Mouse (Mus musculus): ENCODE measurements around the gene Sigmar1. TPM values are rescaled to one million over a fixed set of nuclear protein-coding genes. Genes with fewer than 3 reads are reported as not detected.

The Sigmar1 gene
- polyA plus RNA-seq, 1 experiment from 2014 or later: 43.3 TPM

Other genes with a start within 250 kb of the Sigmar1 start
- 37.3 and 41.4 TPM in 2 replicates for gene 1110017D15Rik, start 238.8 kb downstream of the Sigmar1 start, polyA plus RNA-seq (2015; fragmentation: Nextera tagmentation; extraction: Ambion mirVana)
- gene Fam219a, start 186.6 kb downstream of the Sigmar1 start, polyA plus RNA-seq (2015; fragmentation: Nextera tagmentation; extraction: Ambion mirVana): 4.7 and 5.2 TPM in 2 replicates
- 8.9 and 9.0 TPM in 2 replicates for gene Dnaic1, start 186.4 kb downstream of the Sigmar1 start, polyA plus RNA-seq (2015; fragmentation: Nextera tagmentation; extraction: Ambion mirVana)
- gene Enho, start 115.8 kb downstream of the Sigmar1 start, polyA plus RNA-seq (2015; fragmentation: Nextera tagmentation; extraction: Ambion mirVana): 18.9 and 25.0 TPM in 2 replicates
- gene Cntfr, start 59.1 kb downstream of the Sigmar1 start, polyA plus RNA-seq (2015; fragmentation: Nextera tagmentation; extraction: Ambion mirVana): 0.77 and 1.1 TPM in 2 replicates
- gene Il11ra1, start 56.2 kb downstream of the Sigmar1 start, polyA plus RNA-seq (2015; fragmentation: Nextera tagmentation; extraction: Ambion mirVana): 62.1 and 72.6 TPM in 2 replicates
- 45.6 and 51.8 TPM in 2 replicates for gene Rpp25l, start 42.6 kb downstream of the Sigmar1 start, polyA plus RNA-seq (2015; fragmentation: Nextera tagmentation; extraction: Ambion mirVana)
- 143 and 151 TPM in 2 replicates for gene Dctn3, start 33.0 kb downstream of the Sigmar1 start, polyA plus RNA-seq (2015; fragmentation: Nextera tagmentation; extraction: Ambion mirVana)
- 0.06 TPM in 1 of 2 replicates, not detected in the other for gene Arid3c, start 25.0 kb downstream of the Sigmar1 start, polyA plus RNA-seq (2015; fragmentation: Nextera tagmentation; extraction: Ambion mirVana)
- gene Galt, start 929 bp downstream of the Sigmar1 start, polyA plus RNA-seq (2015; fragmentation: Nextera tagmentation; extraction: Ambion mirVana): 34.3 and 39.7 TPM in 2 replicates
- 23.7 and 24.5 TPM in 2 replicates for gene Ccl27a, start 18.1 kb upstream of the Sigmar1 start, polyA plus RNA-seq (2015; fragmentation: Nextera tagmentation; extraction: Ambion mirVana)
- gene Gm21541, start 147.5 kb upstream of the Sigmar1 start, polyA plus RNA-seq (2015; fragmentation: Nextera tagmentation; extraction: Ambion mirVana): 94.4 and 95.8 TPM in 2 replicates
- gene Gm20878, start 185.4 kb upstream of the Sigmar1 start, polyA plus RNA-seq (2015; fragmentation: Nextera tagmentation; extraction: Ambion mirVana): 0.36 and 0.84 TPM in 2 replicates
- gene Fam205a4, start 209.9 kb upstream of the Sigmar1 start, polyA plus RNA-seq (2015; fragmentation: Nextera tagmentation; extraction: Ambion mirVana): 0.04 and 0.06 TPM in 2 replicates

Measured in lung, postnatal 0 days (tissue).